Mouse (Mus musculus) ovary, postnatal 36 days (tissue): ENCODE data around the gene Faf1.

Experiments used
- DNase-seq: peaks from one replicate; pipeline ENCODE4 v3.0.0; 2022; ENCODE audit warnings: low spot score, mixed read lengths

Faf1 gene

DNA sequence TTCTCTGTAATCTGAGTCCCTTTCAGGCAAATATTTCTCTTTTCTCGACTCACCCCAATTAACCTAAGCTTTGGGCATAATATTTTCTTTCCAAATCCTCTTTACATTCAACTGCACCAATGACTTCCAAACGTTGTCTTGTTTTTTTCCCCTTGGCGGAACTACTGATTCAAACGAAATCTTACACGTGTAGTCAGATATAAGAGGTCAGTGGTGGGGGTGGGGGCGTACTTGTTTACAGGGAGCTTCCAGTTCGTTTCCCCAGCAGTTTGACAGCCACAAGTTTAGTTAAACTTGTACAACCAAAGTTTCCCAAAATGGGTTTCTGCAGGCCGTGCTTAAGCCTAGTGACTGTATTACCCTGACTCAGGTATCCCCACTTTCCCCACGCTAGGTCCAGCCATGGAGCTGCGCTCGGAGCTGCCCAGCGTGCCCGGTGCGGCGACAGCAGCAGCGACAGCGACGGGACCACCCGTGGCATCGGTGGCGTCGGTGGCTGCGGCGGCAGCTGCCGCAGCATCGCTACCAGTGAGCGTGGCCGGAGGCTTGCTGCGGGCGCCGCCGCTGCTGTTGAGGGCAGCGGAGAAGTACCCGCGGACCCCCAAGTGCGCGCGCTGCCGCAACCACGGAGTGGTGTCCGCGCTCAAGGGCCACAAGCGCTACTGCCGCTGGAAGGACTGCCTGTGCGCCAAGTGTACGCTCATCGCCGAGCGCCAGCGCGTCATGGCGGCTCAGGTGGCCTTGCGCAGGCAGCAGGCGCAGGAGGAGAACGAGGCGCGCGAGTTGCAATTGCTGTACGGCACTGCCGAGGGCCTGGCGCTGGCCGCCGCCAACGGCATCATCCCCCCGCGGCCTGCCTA lies 303.3 kb downstream of the Faf1 start:
- DNase-seq, result no peak

DNA sequence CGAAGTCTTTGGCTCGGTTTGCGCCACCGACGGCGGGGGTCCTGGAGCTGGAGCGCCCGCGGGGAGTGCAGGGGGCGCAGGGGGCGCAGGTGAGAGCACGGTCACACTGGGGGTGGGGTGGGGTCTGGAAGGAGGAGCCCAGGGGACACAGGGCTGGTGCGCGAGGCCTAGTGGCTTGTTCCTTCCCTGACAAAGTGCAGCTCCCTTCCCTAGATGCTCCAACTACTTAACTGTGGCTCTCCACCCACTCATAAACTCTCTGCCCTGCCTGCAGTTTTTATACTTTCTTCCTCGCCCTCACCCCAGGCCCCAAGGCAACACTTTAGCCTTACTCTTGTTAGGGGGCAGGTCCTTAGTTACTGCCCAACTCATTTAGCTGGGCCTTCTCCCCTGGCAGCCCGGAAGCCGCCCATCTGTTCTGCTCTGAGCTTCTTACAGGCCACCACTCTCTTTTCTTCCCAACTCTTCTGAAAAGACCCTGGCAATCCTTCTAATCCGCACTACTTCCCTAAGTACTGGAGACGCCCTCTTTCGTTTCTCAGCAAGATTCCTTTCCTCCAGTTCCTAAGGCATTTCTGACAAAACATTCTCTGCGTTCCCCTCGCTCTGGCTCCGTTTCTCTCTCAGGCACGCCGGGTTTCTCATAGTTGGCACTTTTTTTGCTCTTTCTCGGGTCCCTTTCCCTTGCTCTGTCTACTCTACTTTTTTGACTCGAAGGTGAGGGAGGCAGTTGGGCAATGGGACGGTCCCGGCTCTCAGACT lies 304.1 kb downstream of the Faf1 start:
- DNase-seq, result no peak

DNA sequence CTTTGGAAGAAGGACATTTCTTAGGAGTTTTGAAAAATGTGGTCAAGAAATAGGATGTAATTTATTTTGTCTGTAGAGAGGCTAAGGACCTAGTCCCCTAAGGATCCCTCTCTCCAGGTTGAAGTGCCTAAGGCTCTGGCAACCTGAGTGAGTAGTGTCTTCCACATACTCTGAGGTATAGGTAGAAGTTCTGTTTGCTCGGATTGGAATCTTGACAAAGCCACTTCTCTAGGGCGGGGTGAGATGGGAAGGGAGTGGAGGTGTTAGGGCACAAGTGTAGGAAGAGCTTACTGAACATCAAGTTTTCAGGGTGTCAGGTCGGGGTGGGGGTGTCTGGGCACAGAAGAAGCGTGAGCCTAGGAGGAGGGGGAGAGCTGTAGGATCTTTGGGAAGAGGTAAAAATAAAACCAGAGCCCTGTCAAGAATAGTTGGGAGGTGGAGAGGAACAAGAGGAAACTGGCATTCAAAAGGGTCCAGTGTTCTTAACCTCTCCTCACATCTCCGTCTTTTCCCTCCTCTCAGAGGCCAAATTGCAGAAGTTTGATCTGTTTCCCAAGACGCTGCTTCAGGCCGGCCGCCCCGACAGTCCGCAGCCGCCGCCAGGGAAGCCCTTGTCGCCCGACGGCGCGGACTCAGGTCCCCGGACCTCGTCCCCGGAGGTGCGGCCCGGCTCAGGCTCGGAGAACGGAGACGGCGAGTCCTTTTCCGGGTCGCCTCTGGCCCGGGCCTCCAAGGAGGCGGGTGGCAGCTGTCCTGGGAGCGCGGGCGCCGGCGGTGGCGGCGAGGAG lies 304.9 kb downstream of the Faf1 start:
- no peak for DNase-seq

DNA sequence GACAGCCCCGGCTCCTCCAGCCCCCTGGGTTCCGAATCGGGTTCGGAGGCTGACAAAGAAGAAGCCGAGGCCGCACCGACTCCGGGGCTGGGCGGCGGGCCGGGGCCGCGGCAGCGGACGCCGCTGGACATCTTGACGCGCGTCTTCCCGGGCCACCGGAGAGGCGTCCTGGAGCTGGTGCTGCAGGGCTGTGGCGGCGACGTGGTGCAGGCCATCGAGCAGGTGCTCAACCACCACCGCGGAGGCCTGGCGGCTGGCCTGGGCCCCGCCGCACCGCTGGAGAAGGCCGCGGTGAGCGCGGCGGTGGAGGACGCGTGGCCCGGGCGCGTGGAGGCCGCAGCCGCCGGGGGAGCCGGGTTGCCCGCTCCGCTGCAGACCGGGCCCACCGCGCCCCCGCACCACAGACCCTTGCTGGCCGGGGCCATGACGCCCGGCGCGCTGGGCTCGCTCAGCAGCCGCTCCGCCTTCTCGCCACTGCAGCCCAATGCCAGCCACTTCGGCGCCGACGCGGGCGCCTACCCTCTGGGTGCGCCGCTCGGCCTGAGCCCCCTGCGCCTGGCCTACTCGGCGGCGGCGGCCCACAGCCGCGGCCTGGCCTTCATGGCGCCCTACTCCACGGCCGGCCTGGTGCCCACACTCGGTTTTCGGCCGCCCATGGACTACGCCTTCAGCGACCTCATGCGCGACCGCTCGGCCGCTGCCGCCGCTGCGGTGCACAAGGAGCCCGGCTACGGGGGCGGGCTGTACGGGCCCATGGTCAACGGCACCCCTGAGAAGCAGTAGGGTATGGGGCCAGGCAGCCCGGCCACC lies 305.7 kb downstream of the Faf1 start:
- no peak for DNase-seq

DNA sequence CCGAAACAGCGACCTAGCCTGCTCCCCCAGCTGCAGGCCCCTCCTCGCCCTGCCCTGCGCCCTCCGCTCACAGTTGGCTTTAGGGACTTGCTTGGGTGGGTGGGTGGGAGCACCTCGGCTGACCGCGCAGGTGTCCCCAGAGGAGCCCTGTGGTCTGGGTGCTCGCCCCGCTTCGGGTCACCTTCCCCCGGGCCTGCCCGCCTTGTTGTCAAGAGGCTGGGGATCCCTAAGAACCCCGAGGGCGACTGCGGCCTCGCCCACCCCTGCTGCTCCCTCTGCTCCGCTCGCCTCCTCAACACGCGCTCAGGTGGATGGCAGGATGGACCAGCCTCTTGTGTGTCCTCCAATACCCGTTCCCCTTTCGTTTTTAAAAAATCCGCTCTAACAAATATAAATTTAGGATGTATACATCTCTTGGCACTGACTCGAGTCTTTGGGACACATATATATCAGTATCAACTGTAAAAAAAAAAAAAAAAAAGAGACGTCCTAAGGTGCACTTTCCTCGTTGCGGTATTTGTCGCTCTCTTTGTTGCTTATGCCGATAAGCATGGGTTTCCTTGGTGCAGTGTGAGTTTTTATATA lies 306.4 kb downstream of the Faf1 start:
- no peak for DNase-seq

DNA sequence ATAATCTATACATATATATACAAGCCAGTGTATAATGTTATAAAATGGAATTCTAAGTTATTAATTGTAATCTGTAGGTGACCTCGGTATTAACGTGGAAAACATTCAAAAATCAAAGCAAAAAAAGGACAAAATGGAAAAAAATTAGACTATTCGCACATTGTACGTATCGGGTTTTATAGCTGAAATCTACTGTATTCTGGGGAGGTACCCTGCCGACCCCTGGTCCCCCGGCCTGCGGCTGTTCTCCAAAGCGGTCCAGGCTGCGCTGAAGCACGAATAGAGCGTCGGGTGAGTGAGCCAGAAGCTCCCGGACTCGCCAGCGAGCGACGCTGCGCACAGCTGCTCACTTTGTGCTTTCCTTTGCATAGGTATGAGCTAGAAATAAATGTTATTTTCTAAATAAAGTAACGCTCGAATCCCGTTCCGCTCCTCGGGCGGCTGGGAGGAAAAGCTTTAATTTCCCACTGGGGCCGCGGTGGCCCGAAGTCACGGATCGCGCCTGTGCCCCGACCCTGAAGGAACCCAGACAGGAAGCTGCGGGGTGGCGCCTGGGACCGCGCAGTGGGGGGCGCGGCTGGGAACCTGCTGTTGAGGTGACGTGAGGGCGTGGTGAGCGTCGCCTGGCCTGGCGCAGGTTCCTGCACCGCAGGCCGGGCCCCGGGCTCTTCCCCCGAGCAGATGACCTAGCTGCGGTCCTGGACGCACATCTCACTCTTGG lies 307.1 kb downstream of the Faf1 start:
- no peak for DNase-seq

DNA sequence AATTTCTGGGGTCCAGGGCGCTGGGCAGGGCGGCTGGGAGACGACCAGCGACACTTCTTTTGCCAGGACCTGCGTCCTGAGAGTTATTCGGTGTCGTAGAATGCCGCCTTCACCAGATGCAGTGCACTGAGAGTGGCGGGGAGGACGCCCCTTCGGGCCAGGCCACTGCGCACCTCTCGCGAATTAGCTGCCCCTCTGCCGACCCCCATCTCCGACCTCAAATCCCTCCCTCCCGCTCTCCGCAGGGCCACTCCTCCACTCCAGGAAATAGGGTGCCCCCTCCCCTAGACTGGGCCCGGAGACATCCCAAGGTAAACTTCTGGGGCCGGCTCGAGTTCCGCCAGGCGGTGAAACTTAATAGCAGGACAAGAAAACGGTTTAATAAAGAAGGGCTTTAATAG lies 307.6 kb downstream of the Faf1 start:
- DNase-seq, result no peak

DNA sequence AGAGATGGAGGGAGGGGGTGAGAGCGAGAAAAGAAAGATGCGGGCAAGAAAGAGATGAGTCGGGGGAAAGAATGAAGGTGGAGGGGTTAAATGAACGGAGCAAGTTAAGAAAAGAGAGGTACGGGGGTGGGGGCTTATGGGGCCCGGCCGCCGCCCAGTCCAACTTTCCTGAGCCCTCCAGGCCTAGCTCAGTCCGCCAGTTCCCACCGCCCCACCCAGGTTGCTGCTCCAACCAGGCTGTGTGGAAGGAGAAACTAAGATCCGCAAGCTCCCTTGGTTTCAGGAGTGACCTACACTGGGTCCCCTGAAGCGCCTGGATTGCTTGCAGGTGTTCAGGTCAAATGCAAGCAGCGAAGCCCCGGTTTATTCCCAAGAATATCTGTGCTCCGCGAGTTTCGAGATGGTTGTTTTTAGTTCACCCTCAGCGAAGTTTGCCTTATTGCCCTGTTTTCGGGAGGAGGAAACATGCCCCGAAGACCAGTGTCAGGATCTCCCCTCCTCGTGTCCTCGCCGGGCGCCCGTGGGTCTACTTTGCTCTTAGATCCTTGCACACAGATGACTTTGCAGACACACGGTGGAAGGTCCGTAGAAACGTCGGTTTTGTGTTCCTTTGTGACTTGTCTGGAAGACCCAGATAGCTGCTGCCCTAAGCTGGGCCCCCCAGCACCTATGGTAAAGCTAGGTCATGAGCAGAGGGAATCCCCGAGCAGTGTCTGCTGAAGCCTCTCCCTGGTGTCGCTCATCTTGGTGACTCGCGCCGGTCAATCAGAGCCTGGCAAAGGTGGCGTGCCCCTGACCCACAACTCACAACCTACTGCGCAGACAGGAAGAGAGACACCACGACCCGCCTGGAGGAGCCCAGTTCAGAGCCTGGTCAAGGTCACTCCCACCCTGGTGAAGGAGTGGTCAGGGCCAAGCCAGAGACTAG lies 308.4 kb downstream of the Faf1 start:
- no peak for DNase-seq

DNA sequence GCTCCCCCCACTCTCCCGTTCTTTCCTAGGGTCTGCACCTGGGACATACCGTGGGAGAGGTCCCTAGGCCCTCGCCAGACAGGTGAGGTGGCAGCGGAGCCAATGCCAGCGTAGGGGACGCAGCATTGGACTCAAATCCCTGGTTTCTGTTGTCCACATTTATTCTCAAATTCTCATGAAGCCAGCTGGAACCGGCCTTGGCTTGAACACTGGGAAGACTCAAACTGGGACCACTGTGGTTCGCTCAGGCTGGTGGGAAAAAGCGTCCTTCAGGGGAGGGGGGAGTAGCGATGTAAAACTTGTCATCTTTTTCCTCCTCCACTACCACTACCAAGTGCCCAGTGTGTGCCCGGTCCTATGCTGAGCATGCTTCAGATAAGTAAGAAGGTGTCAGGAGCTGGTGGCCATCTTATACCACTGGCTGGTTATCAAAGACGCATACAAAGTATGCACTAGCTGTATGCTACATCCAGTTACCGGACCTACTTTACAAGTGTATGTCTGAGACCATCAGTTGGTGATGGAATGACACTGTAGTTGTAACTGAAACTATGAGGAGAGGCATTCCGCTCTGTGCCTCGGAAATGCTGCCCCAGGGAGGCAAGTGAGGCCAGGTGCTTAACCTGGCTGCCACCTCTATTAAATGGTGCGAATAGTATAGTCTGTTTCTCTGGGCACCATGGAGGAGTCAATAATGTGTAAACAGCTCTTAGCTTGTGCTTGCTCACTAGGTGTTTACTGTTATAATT lies 309.2 kb downstream of the Faf1 start:
- no peak for DNase-seq

DNA sequence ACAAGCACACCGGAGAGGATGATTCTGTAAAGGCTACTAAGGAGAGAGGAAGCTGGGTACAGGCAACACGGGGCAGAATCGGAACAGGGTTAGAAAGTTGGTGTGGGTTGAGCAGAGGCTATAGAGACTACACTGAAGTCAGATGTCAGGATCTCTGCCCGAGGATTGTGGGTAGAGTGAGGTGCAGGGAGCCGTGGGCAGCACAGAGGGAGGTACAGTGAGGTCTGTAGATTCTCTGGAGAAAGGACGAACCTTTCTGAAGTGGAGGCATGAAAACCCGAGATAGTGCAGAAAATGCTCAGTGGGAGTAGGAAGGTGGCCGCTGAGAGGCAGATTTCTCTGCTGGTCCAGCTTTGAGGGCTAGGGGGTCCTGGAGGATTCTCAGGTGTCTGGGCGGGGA lies 309.9 kb downstream of the Faf1 start:
- no peak for DNase-seq

DNA sequence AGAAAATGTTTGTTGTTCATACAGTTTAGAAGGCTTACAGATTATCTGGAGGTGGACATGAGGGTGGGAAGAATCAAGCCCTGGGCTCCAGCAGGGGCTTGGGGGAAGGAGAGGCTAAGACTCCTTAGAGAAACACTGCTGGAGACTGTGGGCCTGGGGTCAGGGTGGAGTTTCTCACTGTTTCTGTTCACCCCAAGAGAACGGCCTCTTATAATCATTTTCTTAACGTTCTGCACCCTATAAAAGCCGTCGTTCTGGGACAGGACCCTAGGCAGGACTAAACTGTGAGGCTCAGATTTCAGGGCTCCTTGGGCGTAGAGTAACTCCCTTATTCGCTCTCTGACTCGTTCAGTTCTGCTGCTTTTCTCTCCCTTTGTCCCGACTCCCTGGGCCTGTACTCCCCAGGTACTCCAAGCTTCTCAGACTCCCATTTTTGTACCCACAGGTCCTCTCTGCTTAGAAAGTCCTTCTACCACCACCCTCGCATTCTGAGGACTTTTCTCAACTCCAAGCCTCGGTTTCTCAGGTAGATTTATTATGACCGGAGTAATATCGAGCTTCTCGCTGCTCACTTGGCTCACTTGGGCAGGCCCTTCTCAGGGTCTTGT lies 310.5 kb downstream of the Faf1 start:
- no peak for DNase-seq

DNA sequence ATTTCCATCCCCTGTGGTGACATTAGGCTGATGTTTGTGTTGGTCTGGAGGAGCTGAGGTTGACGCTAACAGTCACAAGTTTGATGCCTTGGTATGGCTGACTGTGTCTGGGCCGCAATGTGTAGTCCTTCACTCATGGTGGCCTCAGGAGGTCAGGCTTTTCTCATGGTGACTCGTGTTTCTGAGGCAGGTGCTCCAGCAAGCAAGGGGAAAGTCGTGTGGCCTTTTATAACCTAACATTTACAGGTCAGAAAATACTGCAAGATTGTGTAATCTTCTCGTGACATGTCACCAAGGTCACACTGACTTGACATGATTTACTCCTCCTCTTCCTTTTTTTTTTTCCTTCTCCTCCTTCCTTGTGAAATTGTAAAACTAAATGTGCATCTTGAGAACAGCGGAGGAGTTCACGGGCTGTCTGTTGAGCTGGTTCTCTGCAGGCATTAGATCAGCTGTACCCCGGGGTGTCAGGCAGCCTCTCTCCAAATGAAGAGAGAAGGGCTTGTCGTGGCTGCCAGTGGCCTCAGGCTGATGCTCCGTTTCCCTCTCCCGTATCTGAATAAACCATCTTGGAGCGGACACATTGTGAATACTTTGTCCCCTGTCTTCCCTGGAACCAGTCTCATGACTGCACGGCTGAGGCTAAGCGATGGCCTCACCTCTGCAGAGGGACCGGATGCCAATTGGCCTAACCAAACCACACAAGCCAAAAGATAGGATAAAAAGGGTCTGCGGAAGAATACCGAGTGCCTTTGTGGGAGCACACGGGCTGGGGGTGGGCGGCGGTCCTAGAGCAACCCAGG lies 311.4 kb downstream of the Faf1 start:
- no peak for DNase-seq

DNA sequence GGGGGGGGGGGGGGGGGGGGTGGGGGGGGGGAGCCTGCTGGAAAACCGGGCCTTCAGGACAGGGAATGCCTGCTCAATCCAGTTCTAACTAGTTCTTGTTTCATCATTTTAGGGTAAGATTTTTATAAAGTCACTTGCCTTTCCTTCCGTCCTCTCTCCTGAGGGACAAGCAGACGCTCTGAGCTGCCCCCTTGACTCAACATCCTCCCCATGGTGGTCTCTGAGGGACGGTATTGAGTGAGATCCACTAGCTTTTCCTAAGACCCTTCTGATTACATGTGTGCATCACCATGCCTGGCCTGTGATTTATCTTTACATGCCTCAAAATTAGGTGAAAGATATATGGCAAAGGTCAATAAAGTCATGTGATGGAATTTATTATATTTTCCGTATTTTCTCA lies 312.0 kb downstream of the Faf1 start:
- no peak for DNase-seq

DNA sequence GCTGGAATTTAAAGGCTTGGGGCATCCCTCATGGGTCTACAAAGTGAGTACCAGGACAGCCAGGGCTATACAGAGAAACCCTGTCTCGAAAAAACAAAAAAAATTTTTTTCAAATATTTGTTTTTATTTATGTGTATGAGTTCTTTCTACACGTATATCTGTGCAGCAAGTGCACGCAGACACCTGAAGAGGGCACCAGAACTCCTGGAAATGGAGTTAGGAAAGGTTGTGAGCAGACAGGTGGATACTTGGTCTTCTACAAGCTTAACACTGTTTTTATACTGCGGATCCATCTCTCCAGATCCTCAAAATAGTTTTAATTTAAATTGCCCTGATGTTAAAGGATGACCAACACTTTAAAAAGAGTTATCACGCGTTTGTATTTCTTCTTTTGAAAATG lies 312.8 kb downstream of the Faf1 start:
- no peak for DNase-seq

DNA sequence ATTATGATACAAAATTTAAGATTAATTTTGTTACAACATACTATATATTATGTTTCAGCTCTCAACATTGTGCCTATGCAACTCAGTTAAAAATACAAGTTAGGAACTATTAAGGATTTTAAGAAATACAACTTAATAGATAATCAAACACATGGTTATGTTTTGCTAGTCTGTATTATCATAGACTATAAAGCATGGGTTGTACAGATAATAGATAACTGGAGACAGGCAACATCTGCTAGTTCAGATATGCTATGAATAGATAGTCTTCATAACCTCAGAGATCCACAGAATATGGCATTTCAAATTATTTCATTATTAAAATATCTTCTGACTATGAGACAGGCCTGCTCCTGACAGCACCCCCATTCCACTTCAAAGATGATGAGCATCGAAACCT lies 329.7 kb downstream of the Faf1 start:
- DNase-seq, result no peak
